Mouse (Mus musculus): Measurements from ENCODE around the gene Hdac5. TPM values are rescaled to one million over a fixed set of nuclear protein-coding genes. Genes with fewer than 3 reads are reported as not detected.
A peak's percentile ranks its signal among the peaks of the same experiment; 100 is the strongest.

Hdac5 gene
- polyA plus RNA-seq, 1 experiment from 2014 or later = 101 TPM

DNA sequence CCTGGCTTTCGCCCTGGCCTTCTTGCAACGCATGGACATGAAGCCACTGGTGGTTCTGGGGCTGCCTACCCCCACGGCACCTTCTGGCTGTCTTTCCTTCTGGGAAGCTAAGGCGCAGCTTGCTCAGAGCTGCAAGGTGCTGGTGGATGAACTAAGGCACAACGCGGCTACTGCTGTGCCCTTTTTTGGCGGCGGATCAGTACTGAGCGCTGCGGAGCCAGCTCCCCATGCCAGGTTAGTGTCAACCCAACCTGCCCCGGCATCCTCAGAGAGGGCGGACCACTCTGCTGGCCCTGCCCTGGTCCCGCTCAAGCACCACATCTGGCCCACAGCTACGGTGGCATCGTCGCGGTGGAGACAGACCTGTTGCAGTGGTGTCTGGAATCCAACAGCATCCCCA is 83.4 kb downstream of the Hdac5 start:
- Histone ChIP-seq H3K27ac (no peak overlapping the region), H3K36me3 (no peaks in the 10 kb centered on the region), H3K9me3 (no peaks in the 10 kb centered on the region), H3K27me3 (ENCODE audit: insufficient read depth, poor library complexity, severe bottlenecking) (peaks cover 80% of the 10 kb centered on the region), H3K4me3 (peak overlapping the region; percentile 47), H3K4me1 (replicated peaks) (peaks cover 30% of the 10 kb centered on the region)
- no peak for DNase-seq (ENCODE audit: low spot score)
- 10% methylated on average over 17 of the region's 17 CpGs for WGBS

DNA sequence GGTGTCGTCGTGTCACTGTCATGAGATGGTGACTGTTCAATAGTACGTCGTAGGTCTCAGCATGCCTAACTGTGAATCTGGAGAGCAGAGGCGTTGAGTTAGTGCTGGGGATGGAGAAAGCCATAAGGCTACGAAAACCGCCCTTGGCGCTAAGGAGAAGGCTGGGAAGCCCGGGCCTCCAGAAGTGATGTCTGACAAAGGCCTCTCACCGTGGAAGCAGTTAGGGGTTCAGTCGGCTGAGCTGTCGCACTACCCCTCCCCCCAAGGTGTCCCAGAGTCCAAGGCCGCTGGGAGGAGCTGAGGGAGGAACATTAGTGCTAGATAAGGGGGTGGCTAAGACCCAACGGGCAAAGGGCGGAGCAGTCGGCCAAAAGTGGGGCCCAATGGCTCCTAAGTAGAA is 84.0 kb downstream of the Hdac5 start:
- 5% methylated on average over 16 of the region's 16 CpGs for WGBS
- H3K4me3 ChIP-seq = peak overlapping the region; percentile 47

DNA sequence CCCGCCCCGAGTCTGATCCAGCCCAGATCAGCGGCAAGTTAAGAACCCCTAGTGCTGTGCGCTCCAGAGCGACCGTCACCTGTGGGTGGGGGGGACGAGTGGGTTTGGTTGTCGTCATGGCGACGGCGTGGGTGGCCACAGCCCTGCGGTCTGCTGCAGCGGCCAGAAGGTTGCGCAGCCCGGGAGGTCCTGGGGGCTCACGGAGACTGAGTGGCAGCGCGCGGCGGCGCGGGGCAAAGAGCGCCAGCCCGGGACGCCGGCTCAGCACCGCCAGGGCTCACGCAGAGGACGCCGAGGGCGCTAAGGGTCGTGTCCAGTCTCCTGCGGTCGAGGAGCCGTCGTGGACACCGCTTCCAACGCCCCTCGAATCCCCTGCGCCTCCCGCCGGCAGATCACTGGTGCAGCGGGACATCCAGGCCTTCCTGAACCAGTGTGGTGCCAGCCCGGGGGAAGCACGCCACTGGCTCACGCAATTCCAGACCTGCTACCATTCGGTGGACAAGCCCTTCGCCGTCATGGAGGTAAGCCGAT is 84.4 kb downstream of the Hdac5 start, which contains the start of gene Nags:
TSS of gene Nags (plus strand) at position 43 of the 531 bp plus-strand sequence.
- DNase-seq (ENCODE audit: low spot score) = peak; percentile 41
- Histone ChIP-seq H3K9me3 (no peaks in the 10 kb centered on the region), H3K4me1 (replicated peaks) (peaks cover 30% of the 10 kb centered on the region), H3K36me3 (no peaks in the 10 kb centered on the region), H3K4me3 (peak within 1 kb of the TSS; percentile 47), H3K27me3 (ENCODE audit: insufficient read depth, poor library complexity, severe bottlenecking) (peaks cover 80% of the 10 kb centered on the region), H3K27ac (no peak within 1 kb of the TSS)
- WGBS = 2% methylated on average over 50 of the region's 50 CpGs

More for the DNA sequence above, 84.0 kb downstream of the Hdac5 start:
- peaks cover 30% of the 10 kb centered on the region for H3K4me1 ChIP-seq (replicated peaks)
- H3K9me3 ChIP-seq = no peaks in the 10 kb centered on the region
- H3K27me3 ChIP-seq (ENCODE audit: insufficient read depth, poor library complexity, severe bottlenecking) = peaks cover 80% of the 10 kb centered on the region
- peak; percentile 19 for DNase-seq (ENCODE audit: low spot score)
- no peaks in the 10 kb centered on the region for H3K36me3 ChIP-seq
- no peak overlapping the region for H3K27ac ChIP-seq

DNA sequence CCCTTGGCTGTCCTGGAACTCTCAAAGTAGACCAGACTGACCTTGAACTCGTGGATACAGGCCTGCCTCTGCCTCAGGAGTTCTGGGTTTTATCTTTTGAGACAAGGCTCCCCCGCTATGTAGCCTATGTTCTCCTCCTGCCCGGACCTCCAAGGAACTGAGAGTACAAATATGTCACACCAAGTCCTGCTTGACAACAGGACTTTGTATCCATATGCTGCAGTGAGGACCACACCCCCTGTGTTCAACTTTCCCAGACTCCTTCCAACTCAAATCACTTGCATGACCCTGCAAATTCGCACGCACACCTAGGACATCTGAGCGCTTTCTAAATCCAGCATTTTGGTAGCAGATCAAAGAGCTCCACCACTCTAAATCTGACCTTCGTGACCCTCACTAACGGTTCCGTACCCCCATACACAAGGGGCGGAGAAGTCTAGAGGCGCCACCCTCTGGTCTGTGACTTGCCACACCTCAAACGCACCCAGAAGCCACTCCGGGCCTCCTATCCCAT is 85.0 kb downstream of the Hdac5 start:
- peak overlapping the region; percentile 47 for H3K4me3 ChIP-seq
- 25% methylated on average over 13 of the region's 13 CpGs for WGBS

More for the DNA sequence above, 85.0 kb downstream of the Hdac5 start:
- no peak overlapping the region for H3K27ac ChIP-seq
- no peaks in the 10 kb centered on the region for H3K9me3 ChIP-seq
- peaks cover 30% of the 10 kb centered on the region for H3K4me1 ChIP-seq (replicated peaks)
- no peak for DNase-seq (ENCODE audit: low spot score)
- peaks cover 80% of the 10 kb centered on the region for H3K27me3 ChIP-seq (ENCODE audit: insufficient read depth, poor library complexity, severe bottlenecking)
- no peaks in the 10 kb centered on the region for H3K36me3 ChIP-seq

Other genes with a start within 250 kb of the Hdac5 start
- not detected in 2 replicates for gene Cfap97d1, start 245.9 kb downstream of the Hdac5 start, polyA plus RNA-seq (2016; fragmentation: Nextera tagmentation; extraction: Ambion mirVana)
- 11.6 and 12.4 TPM in 2 replicates for gene Dusp3, start 243.2 kb downstream of the Hdac5 start, polyA plus RNA-seq (2016; fragmentation: Nextera tagmentation; extraction: Ambion mirVana)
- 14.4 and 27.4 TPM in 2 replicates for gene Mpp3, start 201.7 kb downstream of the Hdac5 start, polyA plus RNA-seq (2016; fragmentation: Nextera tagmentation; extraction: Ambion mirVana)
- 0.12 and 0.35 TPM in 2 replicates for gene Cd300lg, start 188.7 kb downstream of the Hdac5 start, polyA plus RNA-seq (2016; fragmentation: Nextera tagmentation; extraction: Ambion mirVana)
- 12.8 and 18.6 TPM in 2 replicates for gene Mpp2, start 141.7 kb downstream of the Hdac5 start, polyA plus RNA-seq (2016; fragmentation: Nextera tagmentation; extraction: Ambion mirVana)
- not detected in 2 replicates for gene Ppy, start 128.8 kb downstream of the Hdac5 start, polyA plus RNA-seq (2016; fragmentation: Nextera tagmentation; extraction: Ambion mirVana)
- gene Pyy, start 122.3 kb downstream of the Hdac5 start, polyA plus RNA-seq (2016; fragmentation: Nextera tagmentation; extraction: Ambion mirVana) = 0.50 and 0.97 TPM in 2 replicates
- gene Nags, start 84.7 kb downstream of the Hdac5 start, polyA plus RNA-seq (2016; fragmentation: Nextera tagmentation; extraction: Ambion mirVana) = 0.10 TPM in 1 of 2 replicates, not detected in the other
- gene Tmem101, start 73.8 kb downstream of the Hdac5 start, polyA plus RNA-seq (2016; fragmentation: Nextera tagmentation; extraction: Ambion mirVana) = 36.1 and 41.2 TPM in 2 replicates
- 119 and 148 TPM in 2 replicates for gene Lsm12, start 44.9 kb downstream of the Hdac5 start, polyA plus RNA-seq (2016; fragmentation: Nextera tagmentation; extraction: Ambion mirVana)
- gene G6pc3, start 40.5 kb downstream of the Hdac5 start, polyA plus RNA-seq (2016; fragmentation: Nextera tagmentation; extraction: Ambion mirVana) = 32.3 and 37.8 TPM in 2 replicates
- gene BC030867, start 18.7 kb upstream of the Hdac5 start, polyA plus RNA-seq (2016; fragmentation: Nextera tagmentation; extraction: Ambion mirVana) = 20.9 and 28.3 TPM in 2 replicates
- gene Asb16, start 38.6 kb upstream of the Hdac5 start, polyA plus RNA-seq (2016; fragmentation: Nextera tagmentation; extraction: Ambion mirVana) = 0.08 TPM in 1 of 2 replicates, not detected in the other
- gene Tmub2, start 54.8 kb upstream of the Hdac5 start, polyA plus RNA-seq (2016; fragmentation: Nextera tagmentation; extraction: Ambion mirVana) = 52.3 and 69.6 TPM in 2 replicates
- 16.8 and 18.7 TPM in 2 replicates for gene Atxn7l3, start 66.5 kb upstream of the Hdac5 start, polyA plus RNA-seq (2016; fragmentation: Nextera tagmentation; extraction: Ambion mirVana)
- gene Ubtf, start 89.6 kb upstream of the Hdac5 start, polyA plus RNA-seq (2016; fragmentation: Nextera tagmentation; extraction: Ambion mirVana) = 82.6 and 91.7 TPM in 2 replicates
- 35.8 and 38.0 TPM in 2 replicates for gene Slc4a1, start 136.0 kb upstream of the Hdac5 start, polyA plus RNA-seq (2016; fragmentation: Nextera tagmentation; extraction: Ambion mirVana)
- 23.5 and 57.0 TPM in 2 replicates for gene Rundc3a, start 163.2 kb upstream of the Hdac5 start, polyA plus RNA-seq (2016; fragmentation: Nextera tagmentation; extraction: Ambion mirVana)
- 236 TPM in 2 replicates for gene Slc25a39, start 177.8 kb upstream of the Hdac5 start, polyA plus RNA-seq (2016; fragmentation: Nextera tagmentation; extraction: Ambion mirVana)
- 76.8 and 88.9 TPM in 2 replicates for gene Grn, start 200.1 kb upstream of the Hdac5 start, polyA plus RNA-seq (2016; fragmentation: Nextera tagmentation; extraction: Ambion mirVana)
- gene Fam171a2, start 217.5 kb upstream of the Hdac5 start, polyA plus RNA-seq (2016; fragmentation: Nextera tagmentation; extraction: Ambion mirVana) = 5.2 and 8.3 TPM in 2 replicates
- 5.6 and 8.3 TPM in 2 replicates for gene Itga2b, start 240.0 kb upstream of the Hdac5 start, polyA plus RNA-seq (2016; fragmentation: Nextera tagmentation; extraction: Ambion mirVana)